Mouse (Mus musculus) bone marrow macrophage, adult 2 months (primary cell): ENCODE measurements around the gene Cd209g. TPM values are rescaled to one million over a fixed set of nuclear protein-coding genes. Genes with fewer than 3 reads are reported as not detected.
A peak's percentile ranks its signal among the peaks of the same experiment; 100 is the strongest.

Experiments used
- H3K27ac ChIP-seq: 2 replicates; pipeline ENCODE4 v1.5.1; 2012; ENCODE audit warnings: low read depth, low read length; ENCODE audit not compliant: insufficient read depth
- H3K4me1 ChIP-seq: 2 replicates; pipeline ENCODE4 v1.6.1; 2012; ENCODE audit warnings: low read length; ENCODE audit not compliant: control insufficient read depth, insufficient read depth
- H3K4me3 ChIP-seq: 2 replicates; pipeline ENCODE4 v1.5.1; 2012; ENCODE audit warnings: mild to moderate bottlenecking, low read length, moderate library complexity; ENCODE audit not compliant: insufficient read depth
- CTCF ChIP-seq: IDR thresholded peaks from 2 replicates; pipeline ENCODE4 v1.5.1; 2012; ENCODE audit warnings: low read depth, mild to moderate bottlenecking, low read length, moderate library complexity
- POLR2A ChIP-seq: IDR thresholded peaks from 2 replicates; pipeline ENCODE4 v1.6.1; 2012; ENCODE audit warnings: mild to moderate bottlenecking, low read depth, low read length, borderline replicate concordance
- polyA plus RNA-seq: library from polyadenylated mRNA; stranded (reverse); fragments of >200 nt; gene quantifications from 2 replicates; pipeline ENCODE4 v1.2.4, GENCODE M21; 2012; ENCODE audit not compliant: missing spikeins, insufficient read depth, insufficient read length

Cd209g gene
- polyA plus RNA-seq, 1 experiment, result not detected

GRCm38 (mm10) chr8:4165852-4166751, 32.2 kb downstream of the Cd209g start, which contains the start of gene Evi5l:
Gene Evi5l, plus strand, starts transcription at chr8:4166567.
- Histone ChIP-seq H3K4me1 (peaks cover 10% of the 10 kb centered on the region), H3K27ac (no peak within 1 kb of the TSS), H3K4me3 (peak within 1 kb of the TSS; percentile 78)
- TF ChIP-seq CTCF, result no peak
- TF ChIP-seq POLR2A, result no peak

GRCm38 (mm10) chr8:4166881-4167525, 33.1 kb downstream of the Cd209g start:
- H3K4me3 ChIP-seq, result peak overlapping the region; percentile 78
- peaks cover 10% of the 10 kb centered on the region for H3K4me1 ChIP-seq
- no peak overlapping the region for H3K27ac ChIP-seq
- no peak for TF ChIP-seq POLR2A
- TF ChIP-seq CTCF, result no peak

GRCm38 (mm10) chr8:4167918-4168317, 34.0 kb downstream of the Cd209g start:
- H3K4me3 ChIP-seq, result no peak overlapping the region
- TF ChIP-seq CTCF (no peak), POLR2A (no peak)

GRCm38 (mm10) chr8:4172486-4172885, 38.6 kb downstream of the Cd209g start:
- Histone ChIP-seq H3K4me3 (no peak overlapping the region), H3K27ac (no peak overlapping the region), H3K4me1 (no peaks in the 10 kb centered on the region)
- TF ChIP-seq POLR2A (no peak), CTCF (no peak)

More at GRCm38 (mm10) chr8:4167918-4168317, 34.0 kb downstream of the Cd209g start:
- H3K4me1 ChIP-seq, result peaks cover 7% of the 10 kb centered on the region
- no peak overlapping the region for H3K27ac ChIP-seq

GRCm38 (mm10) chr8:4174018-4174417, 40.1 kb downstream of the Cd209g start:
- TF ChIP-seq POLR2A (no peak), CTCF (no peak)
- no peaks in the 10 kb centered on the region for H3K4me1 ChIP-seq
- no peak overlapping the region for H3K27ac ChIP-seq
- H3K4me3 ChIP-seq, result no peak overlapping the region

GRCm38 (mm10) chr8:4183409-4183808, 49.5 kb downstream of the Cd209g start:
- Histone ChIP-seq H3K4me1 (peaks cover 3% of the 10 kb centered on the region; the same call in 1 of the 2 replicates), H3K27ac (no peak overlapping the region), H3K4me3 (no peak overlapping the region)
- no peak for TF ChIP-seq CTCF
- TF ChIP-seq POLR2A, result no peak

GRCm38 (mm10) chr8:4186151-4186550, 52.3 kb downstream of the Cd209g start:
- H3K4me1 ChIP-seq, result peaks cover under 1% of the 10 kb centered on the region; the same call in 1 of the 2 replicates
- no peak overlapping the region for H3K27ac ChIP-seq
- TF ChIP-seq POLR2A (no peak), CTCF (no peak)
- H3K4me3 ChIP-seq, result no peak overlapping the region

Other genes with a start within 250 kb of the Cd209g start
- not detected in 2 replicates for gene Cd209b, start 207.3 kb upstream of the Cd209g start, polyA plus RNA-seq
- gene Cd209c, start 179.4 kb upstream of the Cd209g start, polyA plus RNA-seq, result not detected in 2 replicates
- not detected in 2 replicates for gene Cd209f, start 28.3 kb upstream of the Cd209g start, polyA plus RNA-seq
- gene Evi5l, start 32.5 kb downstream of the Cd209g start, polyA plus RNA-seq, result 9.9 and 11.7 TPM in 2 replicates
- not detected in 2 replicates for gene Prr36, start 83.4 kb downstream of the Cd209g start, polyA plus RNA-seq
- gene Lrrc8e, start 92.7 kb downstream of the Cd209g start, polyA plus RNA-seq, result not detected in 2 replicates
- 75.4 and 77.0 TPM in 2 replicates for gene Map2k7, start 104.6 kb downstream of the Cd209g start, polyA plus RNA-seq
- not detected in 2 replicates for gene Gm49320, start 104.8 kb downstream of the Cd209g start, polyA plus RNA-seq
- 3.6 and 4.4 TPM in 2 replicates for gene Tgfbr3l, start 114.1 kb downstream of the Cd209g start, polyA plus RNA-seq
- 17.6 and 20.7 TPM in 2 replicates for gene Snapc2, start 119.0 kb downstream of the Cd209g start, polyA plus RNA-seq
- gene Ctxn1, start 125.2 kb downstream of the Cd209g start, polyA plus RNA-seq, result 0.67 and 0.76 TPM in 2 replicates
- 55.0 and 65.8 TPM in 2 replicates for gene Timm44, start 141.8 kb downstream of the Cd209g start, polyA plus RNA-seq
- gene Ccl25, start 191.1 kb downstream of the Cd209g start, polyA plus RNA-seq, result 10.5 and 14.3 TPM in 2 replicates
- 55.7 and 57.1 TPM in 2 replicates for gene Elavl1, start 191.3 kb downstream of the Cd209g start, polyA plus RNA-seq